Mouse (Mus musculus) layer of hippocampus, adult 11-12 months (tissue): ENCODE results near the gene Olfr56.
"Not testable (repeated sequence)": the region's sequence is repeated elsewhere in the genome, so short reads cannot be mapped to it uniquely, and the experiment has no call there.

ENCODE experiments used
- DNase-seq: peaks from one replicate; pipeline ENCODE4 v3.0.0; 2022; ENCODE audit warnings: low spot score

Gene Olfr56

GRCm38 (mm10) chr11:48978240-48978939 is at the start of gene Olfr56:
Olfr56 (plus strand) TSS chr11:48978889.
- not testable (repeated sequence) for DNase-seq

- DNase-seq, result not testable (repeated sequence)
Measured at GRCm38 (mm10) chr11:48933422-48933821, 45.3 kb upstream of the Olfr56 start.

DNA sequence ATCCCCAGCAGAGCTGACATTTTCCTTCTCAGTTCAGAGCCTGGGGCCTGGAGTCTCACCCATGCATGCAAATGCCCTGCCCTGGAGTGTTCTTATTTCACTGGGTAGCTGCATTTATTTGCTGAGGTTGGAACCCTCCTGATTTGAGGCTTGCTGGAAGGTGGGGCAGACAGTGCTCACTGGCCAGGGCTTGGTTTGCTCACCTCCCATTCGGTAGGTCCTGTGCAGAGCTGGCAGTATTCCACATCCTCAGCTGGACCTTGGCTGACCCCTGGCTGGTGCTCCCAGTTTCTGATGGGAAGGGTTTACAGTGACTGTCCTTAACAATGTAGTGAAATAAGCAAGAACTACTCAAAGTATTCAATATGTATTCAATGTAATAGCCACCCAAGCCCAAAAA is 44.8 kb upstream of the Olfr56 start:
- DNase-seq, result not testable (repeated sequence)

DNA sequence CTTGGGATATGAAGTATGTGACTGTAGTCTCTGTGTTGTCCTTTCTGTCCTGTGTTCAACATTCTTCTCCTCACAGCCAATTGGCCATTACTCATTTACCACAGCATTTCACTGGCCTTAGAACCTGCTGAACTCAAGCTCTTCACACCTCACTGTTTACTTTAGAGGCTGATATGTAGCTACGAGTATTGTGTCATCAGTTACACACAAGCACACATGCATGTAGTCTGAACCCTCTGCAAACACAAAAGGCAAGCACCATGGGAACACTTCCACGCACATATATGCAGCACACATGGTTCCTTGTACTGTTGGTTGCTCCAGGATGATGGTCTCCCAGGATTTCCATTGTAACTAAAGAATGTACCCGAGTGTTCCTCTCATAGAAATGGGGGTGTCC is 43.4 kb upstream of the Olfr56 start:
- not testable (repeated sequence) for DNase-seq

GRCm38 (mm10) chr11:48939286-48939685 is 39.4 kb upstream of the Olfr56 start:
- DNase-seq, result not testable (repeated sequence)

DNA sequence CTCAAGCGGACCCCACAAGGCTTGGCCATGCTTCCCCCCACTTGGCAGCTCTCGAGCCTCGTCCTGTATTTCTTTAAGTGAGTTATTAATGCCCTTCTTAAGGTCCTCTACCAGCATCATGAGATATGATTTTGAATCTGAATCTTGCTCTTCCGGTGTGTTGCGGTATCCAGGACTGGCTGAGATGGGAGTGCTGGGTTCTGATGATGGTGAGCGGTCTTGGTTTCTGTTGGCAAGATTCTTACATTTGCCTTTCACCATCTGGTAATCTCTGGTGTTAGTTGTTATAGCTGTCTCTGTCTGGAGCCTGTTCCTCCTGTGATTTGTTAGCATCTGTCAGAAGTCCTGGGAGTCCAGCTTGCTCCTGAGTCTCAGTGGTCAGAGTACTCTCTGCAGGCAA is 32.6 kb upstream of the Olfr56 start, which contains the start of gene Psme2b:
Gene Psme2b, minus strand, starts transcription at position 101 of the 400 bp plus-strand sequence.
- DNase-seq, result not testable (repeated sequence)

DNA sequence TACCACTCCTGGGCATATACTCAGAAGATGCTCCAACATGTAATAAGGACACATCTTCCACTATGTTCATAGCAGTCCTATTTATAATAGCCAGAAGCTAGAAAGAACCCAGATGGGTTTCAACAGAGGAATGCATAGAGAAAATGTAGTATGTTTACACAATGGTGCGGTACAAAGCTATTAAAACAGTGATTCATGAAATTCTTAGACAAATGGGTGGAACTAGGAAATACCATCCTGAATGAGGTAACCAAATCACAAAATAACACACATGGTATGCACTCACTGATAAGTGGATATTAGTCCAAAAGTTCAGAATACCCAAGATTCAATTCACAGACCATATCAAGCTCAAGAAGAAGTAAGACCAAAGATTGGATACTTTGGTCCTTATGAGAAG is 4.0 kb upstream of the Olfr56 start:
- not testable (repeated sequence) for DNase-seq

- not testable (repeated sequence) for DNase-seq
Measured at GRCm38 (mm10) chr11:48979251-48979650, 562 bp downstream of the Olfr56 start, which contains the start of gene 9930111J21Rik1. 9930111J21Rik1 (minus strand) TSS chr11:48979398.

DNA sequence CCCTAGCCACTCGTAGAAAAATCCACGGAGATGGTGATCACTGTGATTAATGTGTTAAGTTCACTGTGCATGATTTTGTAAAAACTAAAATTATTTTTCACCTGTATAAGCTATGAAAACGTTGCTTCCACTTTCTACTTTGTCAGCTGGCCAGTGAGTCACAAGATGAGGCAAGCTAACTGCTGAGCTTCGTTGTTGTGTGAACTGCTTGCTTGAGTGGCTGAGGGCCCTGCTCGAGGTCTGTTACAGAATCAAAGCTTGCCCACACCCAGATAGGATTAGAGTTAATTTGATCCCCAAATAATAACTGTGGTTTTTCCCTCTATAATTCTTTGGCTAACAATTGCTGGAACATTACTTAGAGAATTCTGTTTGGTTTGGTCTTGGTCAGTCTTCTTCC is 1.4 kb downstream of the Olfr56 start:
- not testable (repeated sequence) for DNase-seq

DNA sequence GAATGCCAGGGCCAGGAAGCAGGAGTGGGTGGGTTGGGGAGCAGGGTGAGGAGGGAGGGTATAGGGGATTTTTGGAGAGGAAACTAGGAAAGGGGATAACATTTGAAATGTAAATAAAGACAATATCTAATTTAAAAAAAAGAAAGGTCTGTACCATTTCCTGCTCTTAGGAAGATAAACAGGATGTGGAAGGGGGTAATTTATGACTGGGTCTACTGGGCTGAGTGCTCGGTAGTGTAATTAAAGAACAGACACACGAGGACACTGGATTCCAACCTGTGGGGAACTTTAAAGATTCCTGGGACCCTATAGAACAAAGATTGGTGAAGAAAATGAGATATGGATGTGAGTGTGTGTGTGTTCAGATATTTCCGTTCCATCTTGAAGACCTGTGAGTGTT is 4.2 kb downstream of the Olfr56 start:
- DNase-seq, result not testable (repeated sequence)

GRCm38 (mm10) chr11:48988219-48988618 is 9.5 kb downstream of the Olfr56 start:
- DNase-seq, result not testable (repeated sequence)

DNA sequence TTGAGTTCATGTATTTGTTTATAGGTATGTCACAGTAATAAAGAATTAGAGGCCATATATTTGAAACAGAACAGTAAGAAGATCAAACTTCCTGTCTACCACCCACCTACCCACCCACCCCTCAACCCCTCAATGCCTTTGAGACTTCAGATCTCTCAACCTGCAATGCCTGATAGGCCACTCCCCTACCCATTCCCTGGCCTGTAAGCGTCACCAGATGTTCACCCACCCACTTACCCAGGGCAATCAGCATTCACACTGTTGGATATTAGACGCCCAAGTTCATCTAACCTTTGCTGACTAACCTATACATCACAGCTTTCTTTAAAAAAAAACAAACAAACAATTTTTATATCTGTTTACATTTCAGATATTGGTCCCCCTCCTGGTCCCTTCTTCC is 11.3 kb downstream of the Olfr56 start:
- not testable (repeated sequence) for DNase-seq

DNA sequence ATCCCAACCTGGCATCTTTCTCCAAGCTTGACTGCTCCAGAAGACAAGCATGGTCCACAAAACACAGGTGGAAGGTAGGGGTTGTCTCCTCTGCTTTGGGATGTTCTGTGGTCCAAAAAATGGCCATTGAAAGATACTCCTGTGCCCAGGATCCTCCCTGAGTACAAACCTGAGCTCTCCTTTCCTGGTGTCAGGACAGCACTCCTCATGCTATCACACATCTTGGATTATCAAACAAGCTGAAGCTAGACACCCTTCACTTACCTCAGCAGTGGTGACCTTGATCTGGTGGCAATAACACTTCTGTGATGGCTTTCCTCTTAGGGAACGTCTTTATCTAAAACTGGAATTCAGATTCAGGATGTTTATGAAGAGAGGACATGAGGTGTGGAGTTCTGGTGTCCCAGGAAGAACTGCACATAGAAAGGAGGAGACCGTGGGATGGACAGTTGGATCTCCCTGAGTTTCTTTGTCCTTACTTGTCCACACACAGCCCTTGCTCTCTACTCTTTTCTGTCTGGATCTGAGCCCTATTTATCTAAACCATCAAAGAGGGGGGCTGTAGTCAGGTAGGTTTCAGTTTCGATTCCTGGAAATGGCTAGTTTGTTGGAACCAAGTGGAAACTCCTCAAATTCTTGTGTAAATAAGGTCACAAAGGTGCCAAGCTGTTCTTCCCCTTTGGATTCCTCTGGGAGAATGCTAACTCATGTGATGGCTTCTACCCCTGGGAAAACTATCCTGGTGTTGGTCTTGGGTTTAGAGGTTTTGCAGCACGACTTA is 13.2 kb downstream of the Olfr56 start, which contains the start of gene Gm12185:
Gene Gm12185, minus strand, starts transcription at position 487 of the 781 bp plus-strand sequence.
- DNase-seq, result not testable (repeated sequence)

- DNase-seq, result not testable (repeated sequence)
Measured at GRCm38 (mm10) chr11:48993296-48993695, 14.6 kb downstream of the Olfr56 start.

DNA sequence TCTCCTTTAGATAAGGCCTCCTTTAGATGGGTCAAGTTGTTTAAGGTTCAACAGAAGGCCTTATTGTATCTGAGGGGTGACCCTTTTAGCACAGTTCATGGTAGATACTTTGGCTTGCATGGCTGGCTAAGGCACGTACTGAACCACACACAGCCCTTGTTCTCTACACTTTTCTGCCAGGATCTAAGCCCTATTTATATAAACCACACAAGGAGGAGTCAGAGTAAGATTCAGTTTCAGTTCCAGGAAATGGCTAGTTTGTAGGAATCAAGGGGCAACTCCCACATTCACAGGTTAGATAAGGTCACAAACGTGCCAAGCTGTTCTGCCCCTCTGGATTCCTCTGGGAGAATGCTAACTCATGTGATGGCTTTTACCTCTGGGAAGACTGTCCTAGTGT is 15.3 kb downstream of the Olfr56 start, which contains the start of gene Tgtp1:
Gene Tgtp1, minus strand, starts transcription at position 155 of the 400 bp plus-strand sequence.
- not testable (repeated sequence) for DNase-seq

- DNase-seq, result not testable (repeated sequence)
Measured at GRCm38 (mm10) chr11:49000411-49000810, 21.7 kb downstream of the Olfr56 start.

- DNase-seq, result not testable (repeated sequence)
Measured at GRCm38 (mm10) chr11:49006317-49006716, 27.6 kb downstream of the Olfr56 start.

- not testable (repeated sequence) for DNase-seq
Measured at GRCm38 (mm10) chr11:49006785-49007184, 28.1 kb downstream of the Olfr56 start.

DNA sequence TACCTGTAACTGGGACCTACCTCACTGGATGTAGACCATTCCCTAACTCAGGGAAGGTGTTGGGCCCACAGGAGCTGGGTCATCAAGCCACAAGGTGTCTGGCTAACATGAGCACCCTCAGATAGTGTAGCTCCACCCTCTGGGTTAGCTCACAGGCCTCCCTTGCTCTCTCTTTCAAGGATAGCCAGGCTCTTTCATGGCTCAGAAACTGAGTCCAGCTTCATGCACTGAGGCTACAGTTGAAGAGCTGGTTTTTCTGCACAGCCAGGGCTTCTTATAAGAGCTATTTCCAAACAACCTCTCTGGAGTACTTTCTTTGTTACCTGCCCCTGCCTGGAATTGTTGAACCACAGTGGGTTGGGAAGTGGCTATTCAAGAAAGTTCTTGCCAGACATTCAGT is 33.4 kb downstream of the Olfr56 start:
- not testable (repeated sequence) for DNase-seq

- not testable (repeated sequence) for DNase-seq
Measured at GRCm38 (mm10) chr11:49050064-49050463, 71.4 kb downstream of the Olfr56 start.

GRCm38 (mm10) chr11:49051093-49051891 is 72.6 kb downstream of the Olfr56 start, which contains the start of gene 9930111J21Rik2:
9930111J21Rik2 (minus strand) TSS chr11:49051242.
- DNase-seq, result not testable (repeated sequence)

DNA sequence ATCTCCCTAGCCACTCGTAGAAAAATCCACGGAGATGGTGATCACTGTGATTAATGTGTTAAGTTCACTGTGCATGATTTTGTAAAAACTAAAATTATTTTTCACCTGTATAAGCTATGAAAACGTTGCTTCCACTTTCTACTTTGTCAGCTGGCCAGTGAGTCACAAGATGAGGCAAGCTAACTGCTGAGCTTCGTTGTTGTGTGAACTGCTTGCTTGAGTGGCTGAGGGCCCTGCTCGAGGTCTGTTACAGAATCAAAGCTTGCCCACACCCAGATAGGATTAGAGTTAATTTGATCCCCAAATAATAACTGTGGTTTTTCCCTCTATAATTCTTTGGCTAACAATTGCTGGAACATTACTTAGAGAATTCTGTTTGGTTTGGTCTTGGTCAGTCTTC is 73.2 kb downstream of the Olfr56 start:
- DNase-seq, result not testable (repeated sequence)
